In genomic region chr7:4147836-4148235, GRCm38 (mm10) we compare ENCODE assay signal across 8 mouse cellular contexts. TPM values are rescaled to one million over a fixed set of nuclear protein-coding genes. Genes with fewer than 3 reads are reported as not detected.
DNase-seq lines count a peak whose midpoint lies in the region; ATAC-seq lines count a peak whose summit lies in the region.
"Had no signal": no experiment of that assay in that cellular context is flagged by ENCODE, and none has a peak within 500 bp of the region (broad histone marks: within the 10 kb centered on the region; RNA-seq: fewer than 3 reads in every experiment).

No protein-coding gene starts in this region.

- H3K9ac ChIP-seq in hindbrain, embryonic 16.5 days (ENCODE audit: low read depth, low read length): peak overlapping the region; percentile 93; the same call in 1 of the 2 replicates
- no peak overlapping the region for H3K9ac ChIP-seq in midbrain, embryonic 11.5 days (ENCODE audit: low read length)
- H3K9ac ChIP-seq in midbrain, embryonic 15.5 days: no peak overlapping the region
- H3K9ac ChIP-seq in stomach, embryonic 16.5 days (ENCODE audit: low read length): no peak overlapping the region; the same call in 1 of the 2 replicates

- no peak for DNase-seq in hindbrain, embryonic 10.5 days (ENCODE audit: low spot score)
- no peak for DNase-seq in midbrain, embryonic 11.5 days (ENCODE audit: low spot score, missing footprints)
- peak; percentile 39 for DNase-seq in forelimb bud, embryonic 11.5 days (ENCODE audit: low read depth, low spot score)
- DNase-seq in cerebellum, adult 18-20 months: no peak
- DNase-seq: adrenal gland, postnatal 25 days had no signal

- H3K36me3 ChIP-seq in hindbrain, embryonic 16.5 days (ENCODE audit: control insufficient read depth, insufficient read depth, low read length): peaks cover 49% of the 10 kb centered on the region
- peaks cover 55% of the 10 kb centered on the region for H3K36me3 ChIP-seq in hindbrain, embryonic 10.5 days
- peaks cover 33% of the 10 kb centered on the region for H3K36me3 ChIP-seq in midbrain, embryonic 11.5 days (ENCODE audit: control insufficient read depth, insufficient read depth, low read length)
- H3K36me3 ChIP-seq in midbrain, embryonic 15.5 days (replicated peaks): peaks cover 43% of the 10 kb centered on the region
- H3K36me3 ChIP-seq in stomach, embryonic 16.5 days (ENCODE audit: control insufficient read depth, insufficient read depth, low read length): peaks cover 41% of the 10 kb centered on the region

- H3K27me3 ChIP-seq in hindbrain, embryonic 16.5 days (replicated peaks; ENCODE audit: control insufficient read depth, insufficient read depth, low read length): peaks cover 5% of the 10 kb centered on the region
- peaks cover 30% of the 10 kb centered on the region for H3K27me3 ChIP-seq in hindbrain, embryonic 10.5 days (ENCODE audit: insufficient read depth, poor library complexity, severe bottlenecking)
- H3K27me3 ChIP-seq in midbrain, embryonic 11.5 days (ENCODE audit: control insufficient read depth, insufficient read depth, low read length): peaks cover 17% of the 10 kb centered on the region
- H3K27me3 ChIP-seq in midbrain, embryonic 15.5 days (replicated peaks): peaks cover 17% of the 10 kb centered on the region
- no peaks in the 10 kb centered on the region for H3K27me3 ChIP-seq in stomach, embryonic 16.5 days (ENCODE audit: control insufficient read depth, insufficient read depth, low read length)

- no peaks in the 10 kb centered on the region for H3K9me3 ChIP-seq in hindbrain, embryonic 16.5 days (ENCODE audit: control insufficient read depth, low read length)
- H3K9me3 ChIP-seq in hindbrain, embryonic 10.5 days: peaks cover 3% of the 10 kb centered on the region; the same call in 1 of the 2 replicates
- no peaks in the 10 kb centered on the region for H3K9me3 ChIP-seq in midbrain, embryonic 11.5 days (ENCODE audit: control insufficient read depth, low read length)
- no peaks in the 10 kb centered on the region for H3K9me3 ChIP-seq in midbrain, embryonic 15.5 days
- no peaks in the 10 kb centered on the region for H3K9me3 ChIP-seq in stomach, embryonic 16.5 days (replicated peaks; ENCODE audit: control insufficient read depth, low read length)

- no peak overlapping the region; the same call in 1 of the 2 replicates for H3K4me3 ChIP-seq in hindbrain, embryonic 16.5 days (ENCODE audit: low read length)
- H3K4me3 ChIP-seq in hindbrain, embryonic 10.5 days: no peak overlapping the region
- 0 out of 2 replicates have a peak overlapping the region, but pooled peaks have one; percentile 68 for H3K4me3 ChIP-seq in midbrain, embryonic 11.5 days (ENCODE audit: low read depth, low read length)
- H3K4me3 ChIP-seq in midbrain, embryonic 15.5 days: no peak overlapping the region
- H3K4me3 ChIP-seq in stomach, embryonic 16.5 days (replicated peaks; ENCODE audit: low read length): peak overlapping the region; percentile 78; the same call in 1 of the 2 replicates

- H3K27ac ChIP-seq in hindbrain, embryonic 16.5 days (ENCODE audit: low read depth, low read length): no peak overlapping the region
- no peak overlapping the region for H3K27ac ChIP-seq in hindbrain, embryonic 10.5 days
- H3K27ac ChIP-seq in midbrain, embryonic 11.5 days (ENCODE audit: low read depth, low read length): no peak overlapping the region
- no peak overlapping the region for H3K27ac ChIP-seq in midbrain, embryonic 15.5 days
- H3K27ac ChIP-seq in stomach, embryonic 16.5 days (ENCODE audit: low read length): peak overlapping the region; percentile 99; the same call in 1 of the 2 replicates

- no peak overlapping the region for H3K4me2 ChIP-seq in hindbrain, embryonic 16.5 days (ENCODE audit: low read length)
- H3K4me2 ChIP-seq in midbrain, embryonic 11.5 days: no peak overlapping the region
- no peak overlapping the region; the same call in 1 of the 2 replicates for H3K4me2 ChIP-seq in midbrain, embryonic 15.5 days
- peak overlapping the region; percentile 90; the same call in 1 of the 2 replicates for H3K4me2 ChIP-seq in stomach, embryonic 16.5 days (ENCODE audit: low read depth, low read length)

- H3K4me1 ChIP-seq in hindbrain, embryonic 16.5 days (ENCODE audit: control insufficient read depth, insufficient read depth, low read depth, low read length): peaks cover 25% of the 10 kb centered on the region
- H3K4me1 ChIP-seq in hindbrain, embryonic 10.5 days (replicated peaks): peaks cover 31% of the 10 kb centered on the region
- H3K4me1 ChIP-seq in midbrain, embryonic 11.5 days (ENCODE audit: control insufficient read depth, insufficient read depth, low read length): peaks cover 17% of the 10 kb centered on the region
- peaks cover 31% of the 10 kb centered on the region for H3K4me1 ChIP-seq in midbrain, embryonic 15.5 days
- peaks cover 39% of the 10 kb centered on the region for H3K4me1 ChIP-seq in stomach, embryonic 16.5 days (ENCODE audit: control insufficient read depth, insufficient read depth, low read length)

- 87% methylated on average over 4 of the region's 4 CpGs for WGBS in hindbrain, embryonic 16.5 days
- WGBS in hindbrain, embryonic 10.5 days: 86% methylated on average over 4 of the region's 4 CpGs
- 85% methylated on average over 4 of the region's 4 CpGs for WGBS in midbrain, embryonic 11.5 days
- WGBS in midbrain, embryonic 15.5 days: 88% methylated on average over 4 of the region's 4 CpGs
- WGBS in stomach, embryonic 16.5 days: 68% methylated on average over 4 of the region's 4 CpGs

- ATAC-seq in hindbrain, embryonic 16.5 days: no peak
- no peak for ATAC-seq in midbrain, embryonic 11.5 days (ENCODE audit: low FRiP score)
- no peak for ATAC-seq in midbrain, embryonic 15.5 days (replicated peaks)
- no peak for ATAC-seq in stomach, embryonic 16.5 days (ENCODE audit: insufficient read depth, low FRiP score)

RNA-seq across cellular contexts. Expression of gene Leng9, which starts 2.3 kb away (rescaled TPM):
- polyA plus RNA-seq in hindbrain, embryonic 16.5 days (2015; fragmentation: Nextera tagmentation; extraction: Ambion mirVana): 6.0 and 6.8 TPM in 2 replicates
- polyA plus RNA-seq in hindbrain, embryonic 10.5 days (2016; fragmentation: Nextera tagmentation; extraction: Ambion mirVana): 1.6 and 2.5 TPM in 2 replicates
- polyA plus RNA-seq in midbrain, embryonic 11.5 days (2014; fragmentation: Nextera tagmentation; extraction: Ambion mirVana): 1.5 and 2.0 TPM in 2 replicates
- polyA plus RNA-seq in midbrain, embryonic 15.5 days (2015; fragmentation: Nextera tagmentation; extraction: Ambion mirVana): 5.2 and 6.0 TPM in 2 replicates
- polyA plus RNA-seq in stomach, embryonic 16.5 days (2015; fragmentation: Nextera tagmentation; extraction: Ambion mirVana): 6.0 and 6.3 TPM in 2 replicates

RNA-seq across cellular contexts. Expression of gene Leng8, which starts 11.0 kb away (rescaled TPM):
- 57.4 and 75.4 TPM in 2 replicates for polyA plus RNA-seq in hindbrain, embryonic 16.5 days (2015; fragmentation: Nextera tagmentation; extraction: Ambion mirVana)
- 68.7 and 91.4 TPM in 2 replicates for polyA plus RNA-seq in hindbrain, embryonic 10.5 days (2016; fragmentation: Nextera tagmentation; extraction: Ambion mirVana)
- 44.4 and 45.6 TPM in 2 replicates for polyA plus RNA-seq in midbrain, embryonic 11.5 days (2014; fragmentation: Nextera tagmentation; extraction: Ambion mirVana)
- polyA plus RNA-seq in midbrain, embryonic 15.5 days (2015; fragmentation: Nextera tagmentation; extraction: Ambion mirVana): 102 and 104 TPM in 2 replicates
- 50.9 and 51.4 TPM in 2 replicates for polyA plus RNA-seq in stomach, embryonic 16.5 days (2015; fragmentation: Nextera tagmentation; extraction: Ambion mirVana)

RNA-seq across cellular contexts. Expression of gene Cdc42ep5, which starts 16.8 kb away (rescaled TPM):
- polyA plus RNA-seq in hindbrain, embryonic 16.5 days (2015; fragmentation: Nextera tagmentation; extraction: Ambion mirVana): 8.5 and 9.7 TPM in 2 replicates
- 16.9 and 23.5 TPM in 2 replicates for polyA plus RNA-seq in hindbrain, embryonic 10.5 days (2016; fragmentation: Nextera tagmentation; extraction: Ambion mirVana)
- polyA plus RNA-seq in midbrain, embryonic 11.5 days (2014; fragmentation: Nextera tagmentation; extraction: Ambion mirVana): 15.6 and 17.4 TPM in 2 replicates
- 6.2 and 6.4 TPM in 2 replicates for polyA plus RNA-seq in midbrain, embryonic 15.5 days (2015; fragmentation: Nextera tagmentation; extraction: Ambion mirVana)
- 81.9 and 86.4 TPM in 2 replicates for polyA plus RNA-seq in stomach, embryonic 16.5 days (2015; fragmentation: Nextera tagmentation; extraction: Ambion mirVana)

RNA-seq across cellular contexts. Expression of gene Ttyh1, which starts 28.6 kb away (rescaled TPM):
- polyA plus RNA-seq in hindbrain, embryonic 16.5 days (2015; fragmentation: Nextera tagmentation; extraction: Ambion mirVana): 204 and 239 TPM in 2 replicates
- 31.2 and 67.4 TPM in 2 replicates for polyA plus RNA-seq in hindbrain, embryonic 10.5 days (2016; fragmentation: Nextera tagmentation; extraction: Ambion mirVana)
- polyA plus RNA-seq in midbrain, embryonic 11.5 days (2014; fragmentation: Nextera tagmentation; extraction: Ambion mirVana): 33.8 and 43.6 TPM in 2 replicates
- 115 and 144 TPM in 2 replicates for polyA plus RNA-seq in midbrain, embryonic 15.5 days (2015; fragmentation: Nextera tagmentation; extraction: Ambion mirVana)
- polyA plus RNA-seq in stomach, embryonic 16.5 days (2015; fragmentation: Nextera tagmentation; extraction: Ambion mirVana): 8.6 and 10.0 TPM in 2 replicates

Comparison
In these comparisons a context has a peak if more than half of its experiments do, and no peak if none do; other contexts are left out.
1. H3K4me3 ChIP-seq: peak in midbrain, embryonic 11.5 days (single experiment) and stomach, embryonic 16.5 days (single experiment); none in hindbrain, embryonic 16.5 days (single experiment), hindbrain, embryonic 10.5 days (single experiment) and midbrain, embryonic 15.5 days (single experiment).